ENCODE assay signal across 9 mouse cellular contexts in the genomic region with DNA sequence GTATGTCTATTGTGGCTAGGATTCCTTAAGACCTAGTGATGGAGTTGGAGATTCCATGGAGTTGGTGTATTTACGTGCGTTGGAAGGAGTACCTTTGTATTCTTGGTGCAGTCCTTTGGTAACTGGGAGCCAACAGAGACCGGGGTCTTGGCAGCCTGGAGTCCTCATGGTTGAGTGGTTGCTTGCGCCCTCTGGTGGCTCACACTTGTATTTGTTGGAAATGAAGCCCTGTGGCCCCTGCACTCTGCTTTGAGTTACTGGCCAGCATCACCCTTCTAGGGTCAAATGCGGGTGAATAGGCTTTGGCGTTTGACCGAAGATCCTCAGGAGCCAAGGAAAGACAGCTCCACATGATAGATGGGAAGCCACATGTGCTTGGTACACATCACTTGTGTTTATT.
DNase-seq lines count a peak whose midpoint lies in the region; ATAC-seq lines count a peak whose summit lies in the region.
"Had no signal": no experiment of that assay in that cellular context is flagged by ENCODE, and none has a peak within 500 bp of the region (broad histone marks: within the 10 kb centered on the region; RNA-seq: fewer than 3 reads in every experiment).

No protein-coding gene starts in this region.

- 0 out of 2 replicates have a peak, but pooled peaks cover 14% of the 10 kb centered on the region for H3K27me3 ChIP-seq in neural tube, embryonic 12.5 days (replicated peaks)

- H3K4me1 ChIP-seq in neural tube, embryonic 12.5 days, result no peaks in the 10 kb centered on the region; the same call in 1 of the 2 replicates
- H3K4me1 ChIP-seq: embryonic facial prominence, embryonic 13.5 days had no signal

- H3K9ac ChIP-seq in neural tube, embryonic 12.5 days, result no peak overlapping the region
- H3K9ac ChIP-seq: embryonic facial prominence, embryonic 13.5 days had no signal

- H3K4me3 ChIP-seq in neural tube, embryonic 12.5 days, result no peak overlapping the region
- H3K4me3 ChIP-seq: embryonic facial prominence, embryonic 13.5 days had no signal

- WGBS in neural tube, embryonic 12.5 days, result 22% methylated on average over 7 of the region's 7 CpGs

- no peak overlapping the region for H3K4me2 ChIP-seq in neural tube, embryonic 12.5 days (replicated peaks)
- H3K4me2 ChIP-seq: embryonic facial prominence, embryonic 13.5 days had no signal

- no peaks in the 10 kb centered on the region for H3K9me3 ChIP-seq in neural tube, embryonic 12.5 days
- H3K9me3 ChIP-seq: embryonic facial prominence, embryonic 13.5 days had no signal

- H3K27ac ChIP-seq in neural tube, embryonic 12.5 days, result no peak overlapping the region
- H3K27ac ChIP-seq: embryonic facial prominence, embryonic 13.5 days had no signal

- peak; percentile 9 to 25 for DNase-seq in urinary bladder, adult 18-20 months (ENCODE audit: low spot score in 2 of 2)
- no peak for DNase-seq in urinary bladder, adult 2 months (ENCODE audit: low spot score)
- peak; percentile 50 for DNase-seq in cerebellum, adult 9-11 months
- peak; percentile 39 to 56 for DNase-seq in frontal cortex, postnatal 36 days (ENCODE audit: low spot score in 2 of 2)
- DNase-seq in kidney, adult 18-20 months, result peak; percentile 64
- DNase-seq in left cerebral cortex, postnatal 4 days, result peak; percentile 79
- DNase-seq in urinary bladder, postnatal 14 days (ENCODE audit: low spot score), result peak; percentile 59

- ATAC-seq in neural tube, embryonic 12.5 days (ENCODE audit: low FRiP score, low read depth), result peak; percentile 29; the same call in 1 of the 2 replicates

- intact Hi-C loops in left cerebral cortex, postnatal 4 days (cut with DNase I), result loop anchor here (5.0 kb wide), 1 partner anchor 108 kb away; no protein-coding TSS in a partner anchor

- H3K36me3 ChIP-seq in neural tube, embryonic 12.5 days, result no peaks in the 10 kb centered on the region
- H3K36me3 ChIP-seq: embryonic facial prominence, embryonic 13.5 days had no signal
